Mouse (Mus musculus) limb, embryonic 13.5 days (tissue): ENCODE measurements around the gene S100pbp. TPM values are rescaled to one million over a fixed set of nuclear protein-coding genes. Genes with fewer than 3 reads are reported as not detected.

Experiments
- ATAC-seq: fragments of 200-750 bp; cut with Nextera tagmentation; 2 replicates; pipeline ENCODE4 v1.8.0; 2017; ENCODE audit warnings: low read depth, moderate number of reproducible peaks, moderate TSS enrichment; ENCODE audit not compliant: low FRiP score
- H3K27ac ChIP-seq: fragments of 300-500 bp; sonication (generic); 2 replicates; pipeline ENCODE4 v1.5.1; 2015; ENCODE audit warnings: inconsistent platforms, mild to moderate bottlenecking, moderate library complexity
- H3K27me3 ChIP-seq: fragments of 300-500 bp; sonication (generic); 2 replicates; pipeline ENCODE4 v1.6.1; 2015; ENCODE audit warnings: mild to moderate bottlenecking, inconsistent platforms
- H3K36me3 ChIP-seq: fragments of 300-500 bp; sonication (generic); 2 replicates; pipeline ENCODE4 v1.6.1; 2015; ENCODE audit warnings: inconsistent platforms, mild to moderate bottlenecking, moderate library complexity
- H3K4me1 ChIP-seq: fragments of 300-500 bp; sonication (generic); 2 replicates; pipeline ENCODE4 v1.6.1; 2015; ENCODE audit warnings: inconsistent platforms
- H3K4me2 ChIP-seq: fragments of 300-500 bp; sonication (generic); replicated peaks from 2 replicates; pipeline ENCODE4 v1.6.1; 2015; ENCODE audit warnings: inconsistent platforms, mild to moderate bottlenecking, moderate library complexity
- H3K4me3 ChIP-seq: fragments of 300-500 bp; sonication (generic); 2 replicates; pipeline ENCODE4 v1.5.1; 2015; ENCODE audit warnings: moderate library complexity, mild to moderate bottlenecking, inconsistent platforms
- H3K9ac ChIP-seq: fragments of 300-500 bp; sonication (generic); 2 replicates; pipeline ENCODE4 v1.6.1; 2015; ENCODE audit warnings: mild to moderate bottlenecking, inconsistent platforms
- H3K9me3 ChIP-seq: fragments of 300-500 bp; sonication (generic); 2 replicates; pipeline ENCODE4 v1.6.1; 2016; ENCODE audit warnings: inconsistent platforms
- WGBS: fragments of 180-500 bp; shearing (Covaris S2); methylation state at CpG from one replicate; pipeline ENCODE4 v1.1.7; 2015; 5-methylcytosine and 5-hydroxymethylcytosine counted together
- polyA plus RNA-seq: library from polyadenylated mRNA; unstranded; fragments of >200 nt; fragmentation: Nextera tagmentation; extraction: Ambion mirVana; gene quantifications from 2 replicates; pipeline ENCODE4 v1.2.1, GENCODE M21; 2015

S100pbp gene
- polyA plus RNA-seq, 1 experiment from 2014 or later, result 30.1 TPM

DNA sequence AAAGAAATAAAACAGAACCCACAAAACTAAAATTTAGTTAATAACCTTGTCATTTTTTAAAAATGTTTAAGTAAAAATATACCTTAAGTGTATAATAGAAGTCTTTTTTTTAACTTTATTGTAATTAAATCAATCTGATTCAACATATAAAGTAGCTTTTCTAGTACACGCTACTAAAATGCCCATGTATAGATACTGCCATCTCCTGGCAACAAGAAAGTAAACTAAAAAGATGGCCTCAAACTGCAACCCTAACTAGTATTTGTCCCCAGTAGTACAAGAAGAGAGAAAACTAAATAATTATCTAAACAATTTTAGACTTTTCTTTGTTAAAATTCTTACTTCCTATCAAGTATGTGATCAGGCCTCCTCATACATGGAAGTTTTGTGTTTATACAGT lies 10.0 kb downstream of the S100pbp start:
- WGBS, result 61% methylated on average over 1 of the region's 1 CpGs
- H3K4me3 ChIP-seq, result no peak overlapping the region

GRCm38 (mm10) chr4:129172529-129172928 lies 17.0 kb downstream of the S100pbp start:
- no peaks in the 10 kb centered on the region for H3K27me3 ChIP-seq
- peaks cover 77% of the 10 kb centered on the region for H3K36me3 ChIP-seq
- no peak overlapping the region for H3K27ac ChIP-seq
- 80% methylated on average over 1 of the region's 1 CpGs for WGBS
- no peak for ATAC-seq
- H3K9ac ChIP-seq, result no peak overlapping the region
- H3K9me3 ChIP-seq, result no peaks in the 10 kb centered on the region
- no peak overlapping the region for H3K4me2 ChIP-seq
- no peak overlapping the region for H3K4me3 ChIP-seq
- H3K4me1 ChIP-seq, result no peaks in the 10 kb centered on the region

More for the DNA sequence above, 10.0 kb downstream of the S100pbp start:
- ATAC-seq, result no peak
- no peak overlapping the region for H3K4me2 ChIP-seq
- no peaks in the 10 kb centered on the region for H3K9me3 ChIP-seq
- H3K4me1 ChIP-seq, result 0 out of 2 replicates have a peak, but pooled peaks cover 4% of the 10 kb centered on the region
- no peak overlapping the region for H3K27ac ChIP-seq
- no peak overlapping the region for H3K9ac ChIP-seq
- no peaks in the 10 kb centered on the region for H3K27me3 ChIP-seq
- peaks cover 70% of the 10 kb centered on the region for H3K36me3 ChIP-seq

DNA sequence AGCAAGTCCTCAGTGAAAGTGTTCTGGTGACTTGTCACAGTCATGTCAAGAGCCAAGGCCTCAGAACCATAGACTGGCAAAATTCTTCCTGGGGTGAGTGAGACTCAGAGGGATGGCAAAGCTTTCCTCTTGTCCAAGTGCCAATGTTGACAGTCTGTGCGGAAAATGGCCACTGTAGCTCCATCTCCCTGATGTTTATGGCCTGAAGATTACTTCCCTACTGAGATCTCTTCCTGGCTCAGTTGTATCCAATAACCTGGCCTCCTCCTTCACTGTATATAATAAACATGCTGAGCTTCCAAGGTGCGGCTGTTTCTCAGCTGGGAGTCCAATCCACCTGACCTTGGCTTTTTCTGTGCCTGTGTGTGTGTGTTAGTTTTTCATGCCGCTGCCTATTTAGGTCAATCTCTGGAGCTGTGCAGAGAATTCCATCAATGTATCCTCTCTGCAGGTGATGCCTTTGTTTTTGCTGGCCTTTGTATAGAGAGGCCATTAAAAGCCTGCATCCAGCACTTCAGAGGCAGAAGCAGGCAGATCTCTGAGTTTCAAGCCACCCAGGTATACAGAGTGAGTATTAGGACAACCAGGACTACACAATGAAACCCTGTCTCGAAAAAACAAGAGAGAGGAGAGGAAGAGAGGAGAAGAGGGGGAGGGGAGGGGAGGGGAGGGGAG lies 27.8 kb downstream of the S100pbp start:
- Histone ChIP-seq H3K4me1 (no peaks in the 10 kb centered on the region), H3K27ac (no peak overlapping the region), H3K9ac (no peak overlapping the region), H3K27me3 (no peaks in the 10 kb centered on the region), H3K9me3 (no peaks in the 10 kb centered on the region), H3K4me2 (no peak overlapping the region), H3K36me3 (peaks cover 77% of the 10 kb centered on the region), H3K4me3 (no peak overlapping the region)
- 88% methylated on average over 4 of the region's 4 CpGs for WGBS
- no peak for ATAC-seq

GRCm38 (mm10) chr4:129161076-129161475 lies 28.5 kb downstream of the S100pbp start:
- no peak overlapping the region for H3K4me2 ChIP-seq
- H3K27ac ChIP-seq, result no peak overlapping the region
- no peak overlapping the region for H3K4me3 ChIP-seq
- H3K4me1 ChIP-seq, result no peaks in the 10 kb centered on the region
- H3K36me3 ChIP-seq, result peaks cover 76% of the 10 kb centered on the region
- no peak for ATAC-seq
- no peaks in the 10 kb centered on the region for H3K27me3 ChIP-seq
- 98% methylated on average over 1 of the region's 1 CpGs for WGBS
- no peaks in the 10 kb centered on the region for H3K9me3 ChIP-seq
- H3K9ac ChIP-seq, result no peak overlapping the region

- no peak for ATAC-seq
- Histone ChIP-seq H3K9me3 (no peaks in the 10 kb centered on the region), H3K4me2 (no peak overlapping the region), H3K9ac (no peak overlapping the region), H3K4me3 (no peak overlapping the region), H3K27me3 (no peaks in the 10 kb centered on the region), H3K27ac (no peak overlapping the region), H3K36me3 (peaks cover 79% of the 10 kb centered on the region), H3K4me1 (no peaks in the 10 kb centered on the region)
- 79% methylated on average over 3 of the region's 3 CpGs for WGBS
Observed at GRCm38 (mm10) chr4:129158549-129158948, 31.0 kb downstream of the S100pbp start.

- WGBS, result 87% methylated on average over 5 of the region's 5 CpGs
- no peak overlapping the region for H3K4me3 ChIP-seq
- no peak overlapping the region for H3K27ac ChIP-seq
- peaks cover 83% of the 10 kb centered on the region for H3K36me3 ChIP-seq
- no peaks in the 10 kb centered on the region for H3K9me3 ChIP-seq
- no peaks in the 10 kb centered on the region for H3K4me1 ChIP-seq
- no peak overlapping the region for H3K9ac ChIP-seq
- ATAC-seq, result no peak
- no peak overlapping the region for H3K4me2 ChIP-seq
- H3K27me3 ChIP-seq, result no peaks in the 10 kb centered on the region
Observed at GRCm38 (mm10) chr4:129157541-129157940, 32.0 kb downstream of the S100pbp start.

GRCm38 (mm10) chr4:129151276-129151811 lies 38.2 kb downstream of the S100pbp start:
- Histone ChIP-seq H3K27ac (no peak overlapping the region), H3K4me1 (peaks cover 4% of the 10 kb centered on the region; the same call in 1 of the 2 replicates), H3K36me3 (peaks cover 79% of the 10 kb centered on the region), H3K4me2 (no peak overlapping the region), H3K27me3 (no peaks in the 10 kb centered on the region), H3K9ac (no peak overlapping the region), H3K4me3 (no peak overlapping the region), H3K9me3 (no peaks in the 10 kb centered on the region)
- WGBS, result 87% methylated on average over 4 of the region's 4 CpGs
- ATAC-seq, result no peak

GRCm38 (mm10) chr4:129149321-129149720 lies 40.2 kb downstream of the S100pbp start:
- Histone ChIP-seq H3K4me2 (no peak overlapping the region), H3K36me3 (peaks cover 65% of the 10 kb centered on the region)

GRCm38 (mm10) chr4:129147552-129148103 lies 41.9 kb downstream of the S100pbp start:
- H3K4me3 ChIP-seq, result no peak overlapping the region
- no peak overlapping the region for H3K9ac ChIP-seq
- H3K36me3 ChIP-seq, result peaks cover 63% of the 10 kb centered on the region
- no peak for ATAC-seq
- no peaks in the 10 kb centered on the region for H3K9me3 ChIP-seq
- H3K27ac ChIP-seq, result no peak overlapping the region
- WGBS, result 89% methylated on average over 13 of the region's 13 CpGs
- no peaks in the 10 kb centered on the region for H3K27me3 ChIP-seq
- H3K4me2 ChIP-seq, result no peak overlapping the region
- peaks cover 26% of the 10 kb centered on the region for H3K4me1 ChIP-seq

More at GRCm38 (mm10) chr4:129149321-129149720, 40.2 kb downstream of the S100pbp start:
- 76% methylated on average over 1 of the region's 1 CpGs for WGBS
- H3K27ac ChIP-seq, result no peak overlapping the region
- no peak overlapping the region for H3K9ac ChIP-seq
- no peak overlapping the region for H3K4me3 ChIP-seq
- H3K9me3 ChIP-seq, result no peaks in the 10 kb centered on the region
- ATAC-seq, result no peak
- peaks cover 16% of the 10 kb centered on the region for H3K4me1 ChIP-seq
- H3K27me3 ChIP-seq, result no peaks in the 10 kb centered on the region

- no peak overlapping the region for H3K9ac ChIP-seq
- 51% methylated on average over 2 of the region's 2 CpGs for WGBS
- no peaks in the 10 kb centered on the region for H3K9me3 ChIP-seq
- H3K4me1 ChIP-seq, result peaks cover 34% of the 10 kb centered on the region
- ATAC-seq, result no peak
- H3K4me2 ChIP-seq, result no peak overlapping the region
- no peak overlapping the region for H3K4me3 ChIP-seq
- H3K27me3 ChIP-seq, result no peaks in the 10 kb centered on the region
- peaks cover 55% of the 10 kb centered on the region for H3K36me3 ChIP-seq
- 0 out of 2 replicates have a peak overlapping the region, but pooled peaks have one; percentile 3 for H3K27ac ChIP-seq
Observed at GRCm38 (mm10) chr4:129146392-129146791, 43.1 kb downstream of the S100pbp start.

DNA sequence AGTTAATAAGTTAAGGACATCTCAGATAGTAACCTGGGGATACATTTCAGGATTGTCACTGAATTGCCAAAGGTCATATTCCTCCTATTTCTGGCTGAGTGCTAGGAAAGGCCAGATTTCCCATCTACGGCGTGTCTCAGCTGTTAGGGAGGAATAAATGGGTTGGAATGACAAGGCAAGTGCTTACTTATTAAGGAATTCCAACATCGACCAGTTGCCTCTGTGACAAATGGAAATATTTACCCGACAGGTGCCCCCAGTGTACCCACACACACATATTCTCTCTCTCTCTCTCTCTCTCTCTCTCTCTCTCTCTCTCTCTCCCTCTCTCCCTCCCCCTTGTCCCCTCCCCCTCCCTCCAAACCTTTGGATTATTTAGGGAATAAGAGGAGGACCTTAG lies 43.6 kb downstream of the S100pbp start:
- H3K9me3 ChIP-seq, result no peaks in the 10 kb centered on the region
- H3K4me3 ChIP-seq, result no peak overlapping the region
- H3K4me1 ChIP-seq, result peaks cover 34% of the 10 kb centered on the region
- peaks cover 50% of the 10 kb centered on the region for H3K36me3 ChIP-seq
- H3K27me3 ChIP-seq, result no peaks in the 10 kb centered on the region
- ATAC-seq, result no peak
- H3K9ac ChIP-seq, result no peak overlapping the region
- no peak overlapping the region for H3K4me2 ChIP-seq
- 68% methylated on average over 4 of the region's 4 CpGs for WGBS
- H3K27ac ChIP-seq, result no peak overlapping the region

DNA sequence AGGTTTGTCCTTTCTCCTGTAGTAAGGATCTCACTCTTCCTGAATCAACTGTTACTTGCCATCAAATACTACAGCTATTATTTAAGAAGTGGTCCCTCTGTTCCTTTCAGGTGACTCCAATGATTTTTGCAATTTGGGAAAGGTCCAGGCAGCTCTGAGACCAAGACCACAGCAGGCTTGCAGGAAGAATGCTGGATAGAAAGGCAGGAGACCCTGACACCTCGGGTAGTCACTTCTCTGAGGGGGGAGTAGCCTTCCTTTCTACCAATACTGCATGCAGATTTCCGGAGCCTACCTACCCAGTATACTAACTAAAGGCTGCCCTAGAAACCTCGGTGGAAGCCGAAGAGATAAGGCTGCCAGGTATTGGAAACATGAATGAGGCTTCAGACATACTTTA lies 44.1 kb downstream of the S100pbp start:
- 67% methylated on average over 4 of the region's 4 CpGs for WGBS
- Histone ChIP-seq H3K9ac (no peak overlapping the region), H3K36me3 (peaks cover 46% of the 10 kb centered on the region), H3K27me3 (no peaks in the 10 kb centered on the region), H3K4me1 (peaks cover 34% of the 10 kb centered on the region), H3K4me3 (no peak overlapping the region), H3K4me2 (no peak overlapping the region), H3K9me3 (no peaks in the 10 kb centered on the region), H3K27ac (peak overlapping the region; percentile 83)
- ATAC-seq, result no peak
